Mouse (Mus musculus) liver, embryonic 16.5 days (tissue): Measurements from ENCODE around the gene Sulf2. TPM values are rescaled to one million over a fixed set of nuclear protein-coding genes. Genes with fewer than 3 reads are reported as not detected.

ENCODE experiments used
- ATAC-seq: fragments of 200-750 bp; cut with Nextera tagmentation; 2 replicates; pipeline ENCODE4 v1.8.0; 2017; ENCODE audit warnings: low read depth, mild to moderate bottlenecking, moderate number of reproducible peaks, moderate library complexity
- H3K27ac ChIP-seq: fragments of 300-500 bp; sonication (generic); 2 replicates; pipeline ENCODE4 v1.5.1; 2014; ENCODE audit warnings: mild to moderate bottlenecking, low read length
- H3K27me3 ChIP-seq: fragments of 300-500 bp; sonication (generic); 2 replicates; pipeline ENCODE4 v1.6.1; 2014; ENCODE audit warnings: low read depth, low read length, mixed read lengths; ENCODE audit not compliant: control insufficient read depth, insufficient read depth
- H3K36me3 ChIP-seq: fragments of 300-500 bp; sonication (generic); 2 replicates; pipeline ENCODE4 v1.6.1; 2014; ENCODE audit warnings: mild to moderate bottlenecking; ENCODE audit not compliant: control insufficient read depth, insufficient read depth
- H3K4me1 ChIP-seq: fragments of 300-500 bp; sonication (generic); 2 replicates; pipeline ENCODE4 v1.6.1; 2014; ENCODE audit warnings: low read depth, low read length, mixed read lengths; ENCODE audit not compliant: control insufficient read depth
- H3K4me2 ChIP-seq: fragments of 300-500 bp; sonication (generic); 2 replicates; pipeline ENCODE4 v1.6.1; 2014; ENCODE audit warnings: low read depth, low read length, mixed read lengths
- H3K4me3 ChIP-seq: fragments of 300-500 bp; sonication (generic); 2 replicates; pipeline ENCODE4 v1.5.1; 2014; ENCODE audit warnings: low read depth, mild to moderate bottlenecking, low read length
- H3K9ac ChIP-seq: fragments of 300-500 bp; sonication (generic); 2 replicates; pipeline ENCODE4 v1.6.1; 2014; ENCODE audit warnings: low read depth, low read length
- H3K9me3 ChIP-seq: fragments of 300-500 bp; sonication (generic); replicated peaks from 2 replicates; pipeline ENCODE4 v1.6.1; 2016; ENCODE audit warnings: low read length; ENCODE audit not compliant: control insufficient read depth
- WGBS: fragments of 180-500 bp; shearing (Covaris S2); extraction: QIAGEN DNeasy Blood & Tissue Kit; methylation state at CpG from one replicate; pipeline ENCODE4 v1.1.7; 2014; ENCODE audit not compliant: insufficient replicate concordance; 5-methylcytosine and 5-hydroxymethylcytosine counted together
- polyA plus RNA-seq: library from polyadenylated mRNA; unstranded; fragments of >200 nt; fragmentation: Nextera tagmentation; extraction: Ambion mirVana; gene quantifications from 2 replicates; pipeline ENCODE4 v1.2.1, GENCODE M21; 2015

The Sulf2 gene
- polyA plus RNA-seq, 1 experiment from 2014 or later, result 1.2 TPM

GRCm38 (mm10) chr2:166137467-166137866 lies 18.0 kb downstream of the Sulf2 start:
- Histone ChIP-seq H3K4me3 (no peak overlapping the region), H3K27me3 (no peaks in the 10 kb centered on the region), H3K4me2 (no peak overlapping the region), H3K36me3 (no peaks in the 10 kb centered on the region), H3K4me1 (no peaks in the 10 kb centered on the region), H3K9ac (no peak overlapping the region), H3K9me3 (no peaks in the 10 kb centered on the region), H3K27ac (no peak overlapping the region)
- ATAC-seq, result no peak
- WGBS, result 59% methylated on average over 4 of the region's 4 CpGs

- Histone ChIP-seq H3K36me3 (no peaks in the 10 kb centered on the region), H3K9me3 (no peaks in the 10 kb centered on the region), H3K4me1 (no peaks in the 10 kb centered on the region), H3K27me3 (no peaks in the 10 kb centered on the region), H3K4me3 (no peak overlapping the region), H3K4me2 (no peak overlapping the region), H3K9ac (no peak overlapping the region), H3K27ac (no peak overlapping the region)
- WGBS, result 48% methylated on average over 16 of the region's 16 CpGs
- no peak for ATAC-seq
Observed at GRCm38 (mm10) chr2:166135711-166136485, 19.6 kb downstream of the Sulf2 start.

- H3K27me3 ChIP-seq, result no peaks in the 10 kb centered on the region
- H3K36me3 ChIP-seq, result no peaks in the 10 kb centered on the region
- H3K4me2 ChIP-seq, result no peak overlapping the region
- no peak overlapping the region for H3K4me3 ChIP-seq
- H3K4me1 ChIP-seq, result no peaks in the 10 kb centered on the region
- H3K9me3 ChIP-seq, result no peaks in the 10 kb centered on the region
- WGBS, result 81% methylated on average over 4 of the region's 4 CpGs
- no peak for ATAC-seq
- H3K27ac ChIP-seq, result no peak overlapping the region
- no peak overlapping the region for H3K9ac ChIP-seq
Observed at GRCm38 (mm10) chr2:166128756-166129155, 26.7 kb downstream of the Sulf2 start.

DNA sequence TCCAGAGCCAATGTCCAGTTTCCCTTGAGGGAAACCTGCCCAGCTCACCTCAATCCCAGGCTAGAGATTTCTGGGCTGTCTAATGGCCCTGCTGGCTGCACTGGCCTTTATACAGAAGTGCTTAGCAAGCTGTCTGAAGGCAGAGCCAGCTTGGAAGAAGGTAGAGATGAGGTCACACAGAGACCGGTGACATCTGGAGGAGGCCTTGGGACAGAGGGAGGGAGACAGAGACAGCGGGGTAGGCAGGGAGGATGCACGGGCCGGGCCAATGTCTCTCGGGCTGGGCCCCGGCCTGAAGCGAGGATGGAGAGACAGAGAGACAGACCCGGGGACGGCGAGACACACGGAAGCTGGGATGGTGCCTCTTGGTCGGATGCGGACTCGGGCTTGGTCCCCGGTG lies 27.4 kb downstream of the Sulf2 start:
- Histone ChIP-seq H3K9me3 (no peaks in the 10 kb centered on the region), H3K4me2 (no peak overlapping the region), H3K27me3 (no peaks in the 10 kb centered on the region), H3K27ac (no peak overlapping the region), H3K36me3 (no peaks in the 10 kb centered on the region), H3K4me3 (no peak overlapping the region), H3K4me1 (no peaks in the 10 kb centered on the region), H3K9ac (no peak overlapping the region)
- no peak for ATAC-seq
- 78% methylated on average over 15 of the region's 15 CpGs for WGBS

DNA sequence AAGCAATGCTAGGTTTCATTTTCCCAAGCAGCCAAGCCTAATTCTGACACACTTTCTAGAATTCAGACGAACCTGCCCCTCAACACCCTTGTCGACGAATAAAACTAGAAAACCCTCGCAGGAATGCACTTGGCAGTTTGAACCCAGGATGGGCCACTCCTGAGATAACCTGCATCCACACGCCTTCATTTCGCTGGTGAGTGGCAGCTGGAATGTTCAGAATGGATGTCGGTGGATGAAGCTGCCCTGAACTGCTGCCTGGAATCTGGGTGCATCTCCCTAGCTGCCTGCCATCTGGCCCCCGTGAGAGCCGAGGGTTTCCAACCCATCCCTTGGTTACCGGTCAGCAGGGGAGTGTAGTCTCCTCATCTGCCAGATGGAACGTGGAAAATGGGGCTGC lies 29.1 kb downstream of the Sulf2 start:
- no peaks in the 10 kb centered on the region for H3K4me1 ChIP-seq
- no peak for ATAC-seq
- no peak overlapping the region for H3K4me2 ChIP-seq
- no peaks in the 10 kb centered on the region for H3K27me3 ChIP-seq
- WGBS, result 64% methylated on average over 11 of the region's 11 CpGs
- no peak overlapping the region for H3K4me3 ChIP-seq
- no peak overlapping the region for H3K27ac ChIP-seq
- H3K36me3 ChIP-seq, result no peaks in the 10 kb centered on the region
- H3K9ac ChIP-seq, result no peak overlapping the region
- no peaks in the 10 kb centered on the region for H3K9me3 ChIP-seq

DNA sequence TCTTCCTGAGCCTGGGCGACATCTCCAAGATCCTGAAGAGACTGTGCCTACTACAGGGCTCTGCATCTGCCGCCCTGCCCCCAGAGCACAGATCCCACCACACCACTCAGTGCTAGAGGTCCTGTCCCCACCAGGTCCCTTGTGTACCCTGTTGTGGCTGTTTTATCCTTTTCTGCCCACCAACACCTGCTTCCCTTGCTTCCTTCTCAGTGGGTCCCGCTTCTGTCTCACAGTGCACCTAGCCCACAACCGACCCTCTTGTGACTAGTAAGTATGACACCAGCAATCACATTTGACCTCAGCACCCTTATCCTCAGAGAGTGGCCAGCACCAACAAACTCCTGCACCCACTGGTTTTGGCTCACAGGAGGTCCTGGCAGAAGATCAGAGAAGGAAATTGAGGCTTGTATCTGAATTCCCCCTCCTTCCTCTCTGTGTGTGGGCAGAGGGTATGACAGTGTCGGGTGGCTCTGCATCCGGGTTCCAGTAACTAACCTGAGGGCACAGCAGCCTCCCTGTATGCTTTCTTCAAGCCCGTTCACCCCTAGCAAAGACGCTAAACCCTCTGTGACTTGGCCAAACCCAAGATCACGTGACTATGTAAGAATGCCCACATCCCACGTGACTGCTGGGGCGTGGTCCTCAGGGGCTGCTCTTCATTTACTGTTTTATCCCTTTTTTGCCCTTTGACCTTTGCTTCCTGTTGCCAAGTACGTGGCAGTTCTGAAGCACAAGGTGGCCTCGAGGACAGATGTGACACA lies 29.8 kb downstream of the Sulf2 start:
- Histone ChIP-seq H3K27ac (no peak overlapping the region), H3K4me2 (no peak overlapping the region), H3K4me1 (no peaks in the 10 kb centered on the region), H3K4me3 (no peak overlapping the region), H3K27me3 (no peaks in the 10 kb centered on the region), H3K9ac (no peak overlapping the region), H3K9me3 (no peaks in the 10 kb centered on the region), H3K36me3 (no peaks in the 10 kb centered on the region)
- no peak for ATAC-seq
- 41% methylated on average over 13 of the region's 13 CpGs for WGBS

DNA sequence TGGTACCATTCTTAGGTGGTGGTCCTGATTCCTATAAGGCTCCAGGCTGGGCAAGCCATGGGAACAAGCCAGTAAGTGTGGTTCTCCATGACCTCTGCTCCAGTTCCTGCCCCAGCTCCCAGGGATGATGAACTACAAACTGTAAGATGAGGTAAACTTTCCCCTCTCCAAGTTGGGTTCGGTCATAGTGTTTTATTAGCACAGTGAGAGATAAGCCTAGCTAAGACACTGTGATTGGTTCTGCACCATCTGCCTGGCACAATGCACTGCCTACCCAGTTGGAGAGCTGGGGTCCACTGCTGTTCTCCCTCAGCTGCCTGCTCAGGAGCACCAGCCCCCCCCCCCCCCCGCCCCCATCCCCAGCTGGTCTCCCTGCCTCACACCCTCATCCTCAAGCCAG lies 30.4 kb downstream of the Sulf2 start:
- no peak overlapping the region for H3K4me2 ChIP-seq
- no peak for ATAC-seq
- 35% methylated on average over 1 of the region's 2 CpGs for WGBS

DNA sequence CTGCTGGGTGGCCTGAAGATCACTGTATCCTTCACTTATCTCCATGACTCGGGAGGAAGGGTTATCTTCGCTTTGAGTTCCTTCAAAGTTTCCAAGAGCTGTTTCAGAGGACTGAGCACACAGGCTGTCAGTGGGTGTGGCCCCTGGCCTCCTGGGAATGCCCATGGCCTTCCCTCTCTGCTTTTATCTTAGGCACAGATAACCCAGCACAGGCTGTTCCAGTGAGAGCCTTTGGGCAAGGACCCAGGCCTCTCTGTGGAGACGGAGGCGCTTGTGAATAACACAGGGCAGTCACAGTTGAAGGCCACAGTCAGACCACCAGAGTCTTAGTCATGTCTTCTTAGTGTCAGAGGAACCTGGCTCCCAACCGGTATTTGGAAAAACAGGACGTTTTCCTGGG lies 32.7 kb downstream of the Sulf2 start:
- ATAC-seq, result no peak
- H3K9me3 ChIP-seq, result no peaks in the 10 kb centered on the region
- WGBS, result 68% methylated on average over 6 of the region's 6 CpGs
- H3K27ac ChIP-seq, result no peak overlapping the region
- H3K36me3 ChIP-seq, result no peaks in the 10 kb centered on the region
- no peak overlapping the region for H3K4me3 ChIP-seq
- no peaks in the 10 kb centered on the region for H3K4me1 ChIP-seq
- H3K4me2 ChIP-seq, result no peak overlapping the region
- no peak overlapping the region for H3K9ac ChIP-seq
- H3K27me3 ChIP-seq, result no peaks in the 10 kb centered on the region

More for the DNA sequence above, 30.4 kb downstream of the Sulf2 start:
- Histone ChIP-seq H3K27me3 (no peaks in the 10 kb centered on the region), H3K4me1 (no peaks in the 10 kb centered on the region), H3K9ac (no peak overlapping the region), H3K36me3 (no peaks in the 10 kb centered on the region), H3K27ac (no peak overlapping the region), H3K4me3 (no peak overlapping the region), H3K9me3 (no peaks in the 10 kb centered on the region)

DNA sequence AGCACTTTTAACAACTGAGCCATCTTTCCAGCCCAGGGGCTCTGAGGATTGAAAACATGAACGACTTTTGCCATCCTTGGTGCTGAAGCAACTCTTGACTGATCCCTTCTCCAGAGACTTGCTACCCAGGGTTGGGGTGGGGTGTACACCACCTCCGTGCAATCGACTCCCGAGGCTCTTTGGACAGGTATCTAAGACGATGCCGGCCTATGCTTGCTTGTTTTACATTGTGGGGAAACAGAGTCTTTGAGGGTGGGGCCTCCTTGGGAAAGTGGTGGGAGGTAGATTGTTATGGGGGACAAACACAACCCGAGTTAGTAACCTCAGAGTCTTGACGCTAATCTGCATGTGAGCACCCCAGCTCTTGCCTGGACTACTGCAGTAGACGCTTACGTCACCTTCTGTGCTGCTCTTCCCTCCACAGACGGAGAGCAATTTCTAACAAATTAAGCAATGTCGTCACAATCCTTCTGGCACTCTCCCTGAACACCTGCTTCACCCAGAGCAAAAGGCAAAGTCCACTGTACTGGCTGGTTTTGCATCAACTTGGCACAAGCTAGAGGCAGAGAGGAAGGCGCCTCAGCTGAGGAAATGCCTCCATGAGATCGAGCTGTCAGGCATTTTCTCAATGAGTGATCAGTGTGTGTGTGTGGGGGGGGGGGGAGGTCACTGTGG lies 33.6 kb downstream of the Sulf2 start:
- Histone ChIP-seq H3K4me3 (no peak overlapping the region), H3K27ac (no peak overlapping the region), H3K4me2 (no peak overlapping the region), H3K27me3 (no peaks in the 10 kb centered on the region), H3K9me3 (no peaks in the 10 kb centered on the region), H3K9ac (no peak overlapping the region), H3K4me1 (no peaks in the 10 kb centered on the region), H3K36me3 (no peaks in the 10 kb centered on the region)
- WGBS, result 60% methylated on average over 14 of the region's 14 CpGs
- ATAC-seq, result no peak
